Mouse (Mus musculus) lung, embryonic 14.5 days (tissue): Measurements from ENCODE around the gene Prss22. TPM values are rescaled to one million over a fixed set of nuclear protein-coding genes. Genes with fewer than 3 reads are reported as not detected.

ENCODE experiments used
- ATAC-seq: fragments of 200-750 bp; cut with Nextera tagmentation; 2 replicates; pipeline ENCODE4 v1.8.0; 2017; ENCODE audit warnings: mild to moderate bottlenecking, moderate TSS enrichment, moderate library complexity; ENCODE audit not compliant: insufficient read depth
- DNase-seq: peaks from one replicate; pipeline ENCODE4 v3.0.0-alpha.2; 2015
- H3K27ac ChIP-seq: fragments of 300-500 bp; sonication (generic); 2 replicates; pipeline ENCODE4 v1.5.1; 2014; ENCODE audit warnings: low read depth, mild to moderate bottlenecking, moderate library complexity
- H3K27me3 ChIP-seq: fragments of 300-500 bp; sonication (generic); 2 replicates; pipeline ENCODE4 v1.6.1; 2014; ENCODE audit warnings: low read length, control low read depth; ENCODE audit not compliant: insufficient read depth
- H3K36me3 ChIP-seq: fragments of 300-500 bp; sonication (generic); 2 replicates; pipeline ENCODE4 v1.6.1; 2014; ENCODE audit warnings: control low read depth; ENCODE audit not compliant: insufficient read depth
- H3K4me1 ChIP-seq: fragments of 300-500 bp; sonication (generic); 2 replicates; pipeline ENCODE4 v1.6.1; 2014; ENCODE audit warnings: antibody characterized with exemption, control low read depth; ENCODE audit not compliant: insufficient read depth
- H3K4me2 ChIP-seq: fragments of 300-500 bp; sonication (generic); 2 replicates; pipeline ENCODE4 v1.6.1; 2014; ENCODE audit warnings: mild to moderate bottlenecking
- H3K4me3 ChIP-seq: fragments of 300-500 bp; sonication (generic); 2 replicates; pipeline ENCODE4 v1.5.1; 2014; ENCODE audit warnings: low read depth, low read length
- H3K9ac ChIP-seq: fragments of 300-500 bp; sonication (generic); 2 replicates; pipeline ENCODE4 v1.6.1; 2014
- H3K9me3 ChIP-seq: fragments of 300-500 bp; sonication (generic); 2 replicates; pipeline ENCODE4 v1.6.1; 2016; ENCODE audit warnings: low read depth, low read length, control low read depth
- CTCF ChIP-seq: IDR thresholded peaks from 2 replicates; pipeline ENCODE4 v1.5.1; 2016; ENCODE audit warnings: antibody characterized with exemption, low read depth
- WGBS: fragments of 180-500 bp; shearing (Covaris S2); extraction: QIAGEN DNeasy Blood & Tissue Kit; methylation state at CpG from one replicate; pipeline ENCODE4 v1.1.7; 2014; 5-methylcytosine and 5-hydroxymethylcytosine counted together
- polyA plus RNA-seq: library from polyadenylated mRNA; unstranded; fragments of >200 nt; fragmentation: Nextera tagmentation; extraction: Ambion mirVana; gene quantifications from 2 replicates; pipeline ENCODE4 v1.2.1, GENCODE M21; 2014

Gene Prss22
- polyA plus RNA-seq, 1 experiment from 2014 or later, result 2.1 TPM

- Histone ChIP-seq H3K9me3 (no peaks in the 10 kb centered on the region), H3K4me3 (no peak overlapping the region), H3K9ac (no peak overlapping the region), H3K27ac (no peak overlapping the region), H3K4me1 (no peaks in the 10 kb centered on the region), H3K4me2 (no peak overlapping the region), H3K36me3 (no peaks in the 10 kb centered on the region), H3K27me3 (no peaks in the 10 kb centered on the region)
- TF ChIP-seq CTCF, result no peak
- ATAC-seq (no peak), DNase-seq (no peak)
- 69% methylated on average over 9 of the region's 22 CpGs for WGBS
Observed at GRCm38 (mm10) chr17:24030551-24030950, 32.7 kb upstream of the Prss22 start.

- Histone ChIP-seq H3K36me3 (no peaks in the 10 kb centered on the region), H3K9me3 (no peaks in the 10 kb centered on the region), H3K4me1 (no peaks in the 10 kb centered on the region), H3K4me2 (no peak overlapping the region), H3K9ac (no peak overlapping the region), H3K4me3 (no peak overlapping the region), H3K27ac (no peak overlapping the region), H3K27me3 (no peaks in the 10 kb centered on the region)
- no peak for ATAC-seq
- TF ChIP-seq CTCF, result no peak
- 77% methylated on average over 7 of the region's 7 CpGs for WGBS
- DNase-seq, result no peak
Observed at GRCm38 (mm10) chr17:24029477-24029876, 31.6 kb upstream of the Prss22 start.

- WGBS, result 37% methylated on average over 5 of the region's 5 CpGs
- Histone ChIP-seq H3K27ac (peak overlapping the region; percentile 92), H3K27me3 (no peaks in the 10 kb centered on the region), H3K4me1 (peaks cover 15% of the 10 kb centered on the region; the same call in 1 of the 2 replicates), H3K36me3 (no peaks in the 10 kb centered on the region), H3K4me2 (peak overlapping the region; percentile 40), H3K9me3 (no peaks in the 10 kb centered on the region), H3K9ac (no peak overlapping the region), H3K4me3 (no peak overlapping the region)
- peak; percentile 69 for DNase-seq
- TF ChIP-seq CTCF, result no peak
- peak; percentile 67 for ATAC-seq
Observed at GRCm38 (mm10) chr17:24021375-24022199, 23.7 kb upstream of the Prss22 start.

- TF ChIP-seq CTCF, result no peak
Observed at GRCm38 (mm10) chr17:24020696-24021095, 22.8 kb upstream of the Prss22 start.

GRCm38 (mm10) chr17:24015727-24016126 lies 17.8 kb upstream of the Prss22 start:
- Histone ChIP-seq H3K4me3 (no peak overlapping the region), H3K9ac (no peak overlapping the region), H3K9me3 (no peaks in the 10 kb centered on the region), H3K27ac (no peak overlapping the region), H3K4me2 (no peak overlapping the region), H3K4me1 (peaks cover 6% of the 10 kb centered on the region; the same call in 1 of the 2 replicates), H3K27me3 (no peaks in the 10 kb centered on the region), H3K36me3 (no peaks in the 10 kb centered on the region)
- ATAC-seq (no peak), DNase-seq (peak; percentile 40)
- peak; percentile 64 for TF ChIP-seq CTCF
- 38% methylated on average over 14 of the region's 14 CpGs for WGBS

More at GRCm38 (mm10) chr17:24020696-24021095, 22.8 kb upstream of the Prss22 start:
- peak; percentile 97 for DNase-seq
- Histone ChIP-seq H3K4me1 (peaks cover 15% of the 10 kb centered on the region; the same call in 1 of the 2 replicates), H3K9ac (no peak overlapping the region), H3K9me3 (no peaks in the 10 kb centered on the region), H3K4me2 (peak overlapping the region; percentile 40), H3K36me3 (no peaks in the 10 kb centered on the region), H3K4me3 (no peak overlapping the region), H3K27ac (peak overlapping the region; percentile 92), H3K27me3 (no peaks in the 10 kb centered on the region)
- ATAC-seq, result peak; percentile 92
- WGBS, result 28% methylated on average over 6 of the region's 6 CpGs

GRCm38 (mm10) chr17:24014433-24014965 lies 16.6 kb upstream of the Prss22 start:
- Histone ChIP-seq H3K4me1 (no peaks in the 10 kb centered on the region), H3K4me3 (no peak overlapping the region), H3K9ac (no peak overlapping the region), H3K9me3 (no peaks in the 10 kb centered on the region), H3K36me3 (no peaks in the 10 kb centered on the region), H3K4me2 (no peak overlapping the region), H3K27ac (no peak overlapping the region), H3K27me3 (no peaks in the 10 kb centered on the region)
- WGBS, result 76% methylated on average over 5 of the region's 5 CpGs
- TF ChIP-seq CTCF, result no peak
- no peak for ATAC-seq
- no peak for DNase-seq

GRCm38 (mm10) chr17:24012921-24013320 lies 15.0 kb upstream of the Prss22 start:
- no peaks in the 10 kb centered on the region for H3K27me3 ChIP-seq
- no peak overlapping the region for H3K9ac ChIP-seq
- no peak overlapping the region for H3K27ac ChIP-seq
- no peaks in the 10 kb centered on the region for H3K36me3 ChIP-seq
- TF ChIP-seq CTCF, result no peak
- ATAC-seq (no peak), DNase-seq (no peak)
- no peak overlapping the region for H3K4me2 ChIP-seq
- no peak overlapping the region for H3K4me3 ChIP-seq
- no peaks in the 10 kb centered on the region for H3K9me3 ChIP-seq
- WGBS, result 80% methylated on average over 2 of the region's 2 CpGs
- no peaks in the 10 kb centered on the region for H3K4me1 ChIP-seq
